Mouse (Mus musculus) limb, embryonic 11.5 days (tissue): ENCODE data around the gene Tyw3. TPM values are rescaled to one million over a fixed set of nuclear protein-coding genes. Genes with fewer than 3 reads are reported as not detected.

Source experiments
- ATAC-seq: fragments of 200-750 bp; cut with Nextera tagmentation; 2 replicates; pipeline ENCODE4 v1.8.0; 2017; ENCODE audit warnings: low read depth; ENCODE audit not compliant: insufficient number of reproducible peaks, low FRiP score, low TSS enrichment
- DNase-seq: peaks from one replicate; pipeline ENCODE4 v3.0.0-alpha.2; 2015; ENCODE audit warnings: low spot score
- H3K27ac ChIP-seq: fragments of 300-500 bp; sonication (generic); replicated peaks from 2 replicates; pipeline ENCODE4 v1.5.1; 2014; ENCODE audit warnings: low read depth, mild to moderate bottlenecking, low read length
- H3K27me3 ChIP-seq: fragments of 300-500 bp; sonication (generic); 2 replicates; pipeline ENCODE4 v1.6.1; 2014; ENCODE audit warnings: mild to moderate bottlenecking, low read length, mixed read lengths; ENCODE audit not compliant: control insufficient read depth, insufficient read depth
- H3K36me3 ChIP-seq: fragments of 300-500 bp; sonication (generic); 2 replicates; pipeline ENCODE4 v1.6.1; 2014; ENCODE audit warnings: mild to moderate bottlenecking, low read length, moderate library complexity, mixed read lengths; ENCODE audit not compliant: control insufficient read depth, insufficient read depth
- H3K4me1 ChIP-seq: fragments of 300-500 bp; sonication (generic); 2 replicates; pipeline ENCODE4 v1.6.1; 2014; ENCODE audit warnings: low read length, mixed read lengths; ENCODE audit not compliant: control insufficient read depth, insufficient read depth
- H3K4me2 ChIP-seq: fragments of 300-500 bp; sonication (generic); 2 replicates; pipeline ENCODE4 v1.6.1; 2014; ENCODE audit warnings: low read depth, mild to moderate bottlenecking, moderate library complexity; ENCODE audit not compliant: severe bottlenecking
- H3K4me3 ChIP-seq: fragments of 300-500 bp; sonication (generic); 2 replicates; pipeline ENCODE4 v1.5.1; 2014; ENCODE audit warnings: low read depth, low read length
- H3K9ac ChIP-seq: fragments of 300-500 bp; sonication (generic); 2 replicates; pipeline ENCODE4 v1.6.1; 2014; ENCODE audit warnings: mild to moderate bottlenecking, low read length
- H3K9me3 ChIP-seq: fragments of 300-500 bp; sonication (generic); 2 replicates; pipeline ENCODE4 v1.6.1; 2016; ENCODE audit warnings: low read length; ENCODE audit not compliant: control insufficient read depth
- WGBS: fragments of 180-500 bp; shearing (Covaris S2); extraction: QIAGEN DNeasy Blood & Tissue Kit; methylation state at CpG from one replicate; pipeline ENCODE4 v1.1.7; 2014; 5-methylcytosine and 5-hydroxymethylcytosine counted together
- polyA plus RNA-seq: library from polyadenylated mRNA; unstranded; fragments of >200 nt; fragmentation: Nextera tagmentation; extraction: Ambion mirVana; gene quantifications from 2 replicates; pipeline ENCODE4 v1.2.1, GENCODE M21; 2014

Tyw3 gene
- polyA plus RNA-seq, 1 experiment from 2014 or later: 22.4 TPM

- Histone ChIP-seq H3K27me3 (no peaks in the 10 kb centered on the region), H3K4me3 (no peak overlapping the region), H3K9me3 (no peaks in the 10 kb centered on the region), H3K27ac (no peak overlapping the region), H3K4me1 (no peaks in the 10 kb centered on the region), H3K4me2 (no peak overlapping the region), H3K9ac (no peak overlapping the region), H3K36me3 (peaks cover 3% of the 10 kb centered on the region; the same call in 1 of the 2 replicates)
- WGBS: 92% methylated on average over 7 of the region's 8 CpGs
- DNase-seq (no peak), ATAC-seq (no peak)
Measured at GRCm38 (mm10) chr3:154577895-154578294, 19.0 kb downstream of the Tyw3 start.

GRCm38 (mm10) chr3:154573666-154574065 is 23.2 kb downstream of the Tyw3 start:
- Histone ChIP-seq H3K4me2 (no peak overlapping the region), H3K36me3 (peaks cover under 1% of the 10 kb centered on the region; the same call in 1 of the 2 replicates), H3K27me3 (no peaks in the 10 kb centered on the region), H3K27ac (no peak overlapping the region), H3K9me3 (no peaks in the 10 kb centered on the region), H3K9ac (no peak overlapping the region), H3K4me3 (no peak overlapping the region), H3K4me1 (no peaks in the 10 kb centered on the region)
- no peak for ATAC-seq
- no peak for DNase-seq
- 67% methylated on average over 6 of the region's 6 CpGs for WGBS

- WGBS: 18% methylated on average over 12 of the region's 12 CpGs
- Histone ChIP-seq H3K9me3 (no peaks in the 10 kb centered on the region), H3K27me3 (no peaks in the 10 kb centered on the region), H3K4me3 (no peak overlapping the region), H3K27ac (no peak overlapping the region), H3K9ac (no peak overlapping the region), H3K36me3 (no peaks in the 10 kb centered on the region), H3K4me1 (no peaks in the 10 kb centered on the region), H3K4me2 (no peak overlapping the region)
- ATAC-seq (peak; percentile 79), DNase-seq (peak; percentile 89)
Measured at GRCm38 (mm10) chr3:154572341-154572972, 24.4 kb downstream of the Tyw3 start.

GRCm38 (mm10) chr3:154570786-154571185 is 26.1 kb downstream of the Tyw3 start:
- Histone ChIP-seq H3K36me3 (no peaks in the 10 kb centered on the region), H3K4me3 (no peak overlapping the region), H3K4me1 (no peaks in the 10 kb centered on the region), H3K4me2 (peak overlapping the region; percentile 17; the same call in 1 of the 2 replicates), H3K9me3 (no peaks in the 10 kb centered on the region), H3K27ac (no peak overlapping the region), H3K27me3 (no peaks in the 10 kb centered on the region), H3K9ac (no peak overlapping the region)
- WGBS: 10% methylated on average over 12 of the region's 12 CpGs
- DNase-seq (peak; percentile 29), ATAC-seq (no peak)

- Histone ChIP-seq H3K9me3 (no peaks in the 10 kb centered on the region), H3K27ac (no peak overlapping the region), H3K36me3 (no peaks in the 10 kb centered on the region), H3K4me1 (no peaks in the 10 kb centered on the region), H3K4me3 (no peak overlapping the region), H3K9ac (no peak overlapping the region), H3K27me3 (no peaks in the 10 kb centered on the region), H3K4me2 (no peak overlapping the region)
- WGBS: 57% methylated on average over 14 of the region's 14 CpGs
- DNase-seq (no peak), ATAC-seq (no peak)
Measured at GRCm38 (mm10) chr3:154570029-154570575, 26.8 kb downstream of the Tyw3 start.

GRCm38 (mm10) chr3:154565437-154565836 is 31.5 kb downstream of the Tyw3 start:
- no peak overlapping the region for H3K4me2 ChIP-seq
- 67% methylated on average over 3 of the region's 3 CpGs for WGBS

GRCm38 (mm10) chr3:154562192-154562591 is 34.7 kb downstream of the Tyw3 start:
- 96% methylated on average over 3 of the region's 3 CpGs for WGBS
- Histone ChIP-seq H3K4me3 (no peak overlapping the region), H3K27ac (no peak overlapping the region), H3K4me2 (no peak overlapping the region), H3K27me3 (no peaks in the 10 kb centered on the region), H3K9ac (no peak overlapping the region), H3K36me3 (no peaks in the 10 kb centered on the region), H3K4me1 (no peaks in the 10 kb centered on the region), H3K9me3 (no peaks in the 10 kb centered on the region)
- no peak for DNase-seq
- no peak for ATAC-seq

More at GRCm38 (mm10) chr3:154565437-154565836, 31.5 kb downstream of the Tyw3 start:
- Histone ChIP-seq H3K4me3 (no peak overlapping the region), H3K27ac (no peak overlapping the region), H3K27me3 (no peaks in the 10 kb centered on the region), H3K36me3 (no peaks in the 10 kb centered on the region), H3K4me1 (no peaks in the 10 kb centered on the region), H3K9ac (no peak overlapping the region), H3K9me3 (no peaks in the 10 kb centered on the region)
- no peak for DNase-seq
- no peak for ATAC-seq

- Histone ChIP-seq H3K4me2 (no peak overlapping the region), H3K27ac (no peak overlapping the region), H3K27me3 (peaks cover 2% of the 10 kb centered on the region; the same call in 1 of the 2 replicates), H3K36me3 (no peaks in the 10 kb centered on the region), H3K4me3 (no peak overlapping the region), H3K9me3 (no peaks in the 10 kb centered on the region), H3K4me1 (peaks cover 16% of the 10 kb centered on the region), H3K9ac (no peak overlapping the region)
- 6% methylated on average over 5 of the region's 5 CpGs for WGBS
- ATAC-seq: no peak
- no peak for DNase-seq
Measured at GRCm38 (mm10) chr3:154551035-154551411, 45.9 kb downstream of the Tyw3 start.
